Mouse (Mus musculus) brain, embryonic 14.5 days (tissue): ENCODE measurements around the gene Asb6.

Experiments used
- CTCF ChIP-seq: fragments of 200-500 bp; IDR thresholded peaks from 2 replicates; pipeline ENCODE4 v1.5.1; 2012; ENCODE audit warnings: inconsistent platforms, mild to moderate bottlenecking, moderate library complexity, borderline replicate concordance; ENCODE audit not compliant: insufficient read depth, insufficient read length; ENCODE audit errors: extremely low read depth
- POLR2A ChIP-seq: fragments of 200-500 bp; IDR thresholded peaks from 2 replicates; pipeline ENCODE4 v1.6.1; 2012; ENCODE audit warnings: mild to moderate bottlenecking, inconsistent platforms, borderline replicate concordance; ENCODE audit not compliant: poor library complexity, insufficient read depth, insufficient read length, severe bottlenecking; ENCODE audit errors: extremely low read depth

GRCm38 (mm10) chr2:30850581-30850980 lies 20.4 kb upstream of the Asb6 start:
- no peak for TF ChIP-seq CTCF
- no peak for TF ChIP-seq POLR2A
